Mouse (Mus musculus) megakaryocyte, adult 5-6 weeks (primary cell): ENCODE data around the gene Nek7. TPM values are rescaled to one million over a fixed set of nuclear protein-coding genes. Genes with fewer than 3 reads are reported as not detected.

Experiments used
- total RNA-seq, 2 experiments: library from RNA; stranded (forward) in 1 of 2; stranded (reverse) in 1 of 2; fragments of 153-499, 151-499 nt in 1 of 2; fragments of 221-1000, 200-1000 nt in 1 of 2; gene quantifications; 2 replicates each; pipeline versions ENCODE4 v1.2.3 to v1.2.4; 2015 to 2017

The Nek7 gene
- total RNA-seq, 2 experiments from 2014 or later: 59.6 to 65.8 TPM

Other genes with a start within 250 kb of the Nek7 start
- gene Lhx9, start 228.4 kb upstream of the Nek7 start, total RNA-seq (2015): not detected in 2 replicates
- not detected in 2 replicates for gene Lhx9, start 228.4 kb upstream of the Nek7 start, total RNA-seq (2017)
- 18.4 and 20.6 TPM in 2 replicates for gene 2310009B15Rik, start 236.7 kb upstream of the Nek7 start, total RNA-seq (2015)
- gene 2310009B15Rik, start 236.7 kb upstream of the Nek7 start, total RNA-seq (2017): 11.7 and 29.1 TPM in 2 replicates